Mouse (Mus musculus): ENCODE measurements at regions not wholly inside any gene's neighbourhood (a gene's known extent, or its start where the extent isn't known, plus 50 kb on each side); places are given as distances from the start of the nearest gene placed in this dataset.
"Not testable (repeated sequence)": the region's sequence is repeated elsewhere in the genome, so short reads cannot be mapped to it uniquely, and the experiment has no call there.

GRCm38 (mm10) chr6:89184920-89185319, 177.5 kb downstream of the Plxna1 start:
- H3K4me3 ChIP-seq (ENCODE audit: low read depth, low read length): not testable (repeated sequence)

GRCm38 (mm10) chr6:89200514-89201284, 161.7 kb downstream of the Plxna1 start:
- peak overlapping the region; percentile 45 for H3K4me2 ChIP-seq (ENCODE audit: low read depth, low read length)
- 14% methylated on average over 12 of the region's 19 CpGs for WGBS
- H3K9me3 ChIP-seq (ENCODE audit: control insufficient read depth, low read length); H3K27me3 ChIP-seq (replicated peaks; ENCODE audit: control insufficient read depth, insufficient read depth, low read length); DNase-seq (ENCODE audit: low spot score); H3K4me1 ChIP-seq (ENCODE audit: control insufficient read depth, insufficient read depth, low read length); H3K36me3 ChIP-seq (ENCODE audit: control insufficient read depth, insufficient read depth, low read length); H3K9ac ChIP-seq (ENCODE audit: low read depth, low read length); H3K27ac ChIP-seq (replicated peaks; ENCODE audit: low read depth, low read length); ATAC-seq (ENCODE audit: low read depth): not testable (repeated sequence)
- peak overlapping the region; percentile 19; the same call in 1 of the 2 replicates for H3K4me3 ChIP-seq (ENCODE audit: low read depth, low read length)

More at GRCm38 (mm10) chr6:89184920-89185319, 177.5 kb downstream of the Plxna1 start:
- not testable (repeated sequence) for H3K4me1 ChIP-seq (ENCODE audit: control insufficient read depth, insufficient read depth, low read length); H3K27ac ChIP-seq (replicated peaks; ENCODE audit: low read depth, low read length); DNase-seq (ENCODE audit: low spot score); H3K27me3 ChIP-seq (replicated peaks; ENCODE audit: control insufficient read depth, insufficient read depth, low read length); H3K9ac ChIP-seq (ENCODE audit: low read depth, low read length); H3K9me3 ChIP-seq (ENCODE audit: control insufficient read depth, low read length); ATAC-seq (ENCODE audit: low read depth); H3K4me2 ChIP-seq (ENCODE audit: low read depth, low read length); H3K36me3 ChIP-seq (ENCODE audit: control insufficient read depth, insufficient read depth, low read length)
- no CpG with 5 or more reads among the region's 7 CpGs for WGBS

GRCm38 (mm10) chr6:89215021-89215420, 147.4 kb downstream of the Plxna1 start:
- no peak overlapping the region for H3K4me3 ChIP-seq (ENCODE audit: low read depth, low read length)
- no peaks in the 10 kb centered on the region for H3K9me3 ChIP-seq (ENCODE audit: control insufficient read depth, low read length)
- H3K4me1 ChIP-seq (ENCODE audit: control insufficient read depth, insufficient read depth, low read length): no peaks in the 10 kb centered on the region
- H3K4me2 ChIP-seq (ENCODE audit: low read depth, low read length): no peak overlapping the region
- no peak overlapping the region for H3K27ac ChIP-seq (replicated peaks; ENCODE audit: low read depth, low read length)
- no peaks in the 10 kb centered on the region for H3K27me3 ChIP-seq (replicated peaks; ENCODE audit: control insufficient read depth, insufficient read depth, low read length)
- H3K36me3 ChIP-seq (ENCODE audit: control insufficient read depth, insufficient read depth, low read length): no peaks in the 10 kb centered on the region
- WGBS: 48% methylated on average over 3 of the region's 3 CpGs
- no peak for ATAC-seq (ENCODE audit: low read depth)
- DNase-seq (ENCODE audit: low spot score): no peak
- no peak overlapping the region for H3K9ac ChIP-seq (ENCODE audit: low read depth, low read length)

- peak overlapping the region; percentile 8; the same call in 1 of the 2 replicates for H3K4me3 ChIP-seq (ENCODE audit: low read depth, low read length)
- H3K4me2 ChIP-seq (ENCODE audit: low read depth, low read length): peak overlapping the region; percentile 45
- DNase-seq (ENCODE audit: low spot score) (peak; percentile 59), ATAC-seq (ENCODE audit: low read depth) (no peak)
- H3K9ac ChIP-seq (ENCODE audit: low read depth, low read length): 0 out of 2 replicates have a peak overlapping the region, but pooled peaks have one; percentile 19
- H3K27ac ChIP-seq (replicated peaks; ENCODE audit: low read depth, low read length): no peak overlapping the region
- no peaks in the 10 kb centered on the region for H3K9me3 ChIP-seq (ENCODE audit: control insufficient read depth, low read length)
- no peaks in the 10 kb centered on the region for H3K36me3 ChIP-seq (ENCODE audit: control insufficient read depth, insufficient read depth, low read length)
- WGBS: 25% methylated on average over 27 of the region's 27 CpGs
- 0 out of 2 replicates have a peak, but pooled peaks cover 3% of the 10 kb centered on the region for H3K27me3 ChIP-seq (replicated peaks; ENCODE audit: control insufficient read depth, insufficient read depth, low read length)
- H3K4me1 ChIP-seq (ENCODE audit: control insufficient read depth, insufficient read depth, low read length): 0 out of 2 replicates have a peak, but pooled peaks cover 8% of the 10 kb centered on the region
Observed at GRCm38 (mm10) chr6:89235416-89236075, 126.9 kb downstream of the Plxna1 start.

GRCm38 (mm10) chr6:89236226-89236625, 126.2 kb downstream of the Plxna1 start:
- Histone ChIP-seq H3K4me2 (ENCODE audit: low read depth, low read length) (peak overlapping the region; percentile 45; the same call in 1 of the 2 replicates), H3K4me1 (ENCODE audit: control insufficient read depth, insufficient read depth, low read length) (0 out of 2 replicates have a peak, but pooled peaks cover 8% of the 10 kb centered on the region), H3K9ac (ENCODE audit: low read depth, low read length) (no peak overlapping the region), H3K9me3 (ENCODE audit: control insufficient read depth, low read length) (no peaks in the 10 kb centered on the region), H3K36me3 (ENCODE audit: control insufficient read depth, insufficient read depth, low read length) (no peaks in the 10 kb centered on the region), H3K4me3 (ENCODE audit: low read depth, low read length) (no peak overlapping the region), H3K27me3 (replicated peaks; ENCODE audit: control insufficient read depth, insufficient read depth, low read length) (0 out of 2 replicates have a peak, but pooled peaks cover 3% of the 10 kb centered on the region), H3K27ac (replicated peaks; ENCODE audit: low read depth, low read length) (no peak overlapping the region)
- 31% methylated on average over 8 of the region's 8 CpGs for WGBS
- ATAC-seq (ENCODE audit: low read depth) (no peak), DNase-seq (ENCODE audit: low spot score) (no peak)

GRCm38 (mm10) chr6:89236892-89237646, 125.4 kb downstream of the Plxna1 start:
- H3K36me3 ChIP-seq (ENCODE audit: control insufficient read depth, insufficient read depth, low read length): no peaks in the 10 kb centered on the region
- no peak overlapping the region for H3K27ac ChIP-seq (replicated peaks; ENCODE audit: low read depth, low read length)
- 72% methylated on average over 10 of the region's 10 CpGs for WGBS
- DNase-seq (ENCODE audit: low spot score): peak; percentile 45
- H3K4me2 ChIP-seq (ENCODE audit: low read depth, low read length): no peak overlapping the region
- no peak overlapping the region for H3K4me3 ChIP-seq (ENCODE audit: low read depth, low read length)
- H3K4me1 ChIP-seq (ENCODE audit: control insufficient read depth, insufficient read depth, low read length): 0 out of 2 replicates have a peak, but pooled peaks cover 8% of the 10 kb centered on the region
- ATAC-seq (ENCODE audit: low read depth): 0 out of 2 replicates have a peak, but pooled peaks have one; percentile 26
- H3K9ac ChIP-seq (ENCODE audit: low read depth, low read length): no peak overlapping the region
- H3K27me3 ChIP-seq (replicated peaks; ENCODE audit: control insufficient read depth, insufficient read depth, low read length): 0 out of 2 replicates have a peak, but pooled peaks cover 3% of the 10 kb centered on the region
- no peaks in the 10 kb centered on the region for H3K9me3 ChIP-seq (ENCODE audit: control insufficient read depth, low read length)

GRCm38 (mm10) chr6:89238871-89239270, 123.5 kb downstream of the Plxna1 start:
- H3K4me2 ChIP-seq (ENCODE audit: low read depth, low read length): 0 out of 2 replicates have a peak overlapping the region, but pooled peaks have one; percentile 8
- DNase-seq (ENCODE audit: low spot score) (peak; percentile 43), ATAC-seq (ENCODE audit: low read depth) (no peak)
- 40% methylated on average over 14 of the region's 14 CpGs for WGBS
- 0 out of 2 replicates have a peak, but pooled peaks cover 8% of the 10 kb centered on the region for H3K4me1 ChIP-seq (ENCODE audit: control insufficient read depth, insufficient read depth, low read length)
- H3K27ac ChIP-seq (replicated peaks; ENCODE audit: low read depth, low read length): no peak overlapping the region
- H3K4me3 ChIP-seq (ENCODE audit: low read depth, low read length): no peak overlapping the region
- H3K9ac ChIP-seq (ENCODE audit: low read depth, low read length): no peak overlapping the region
- H3K27me3 ChIP-seq (replicated peaks; ENCODE audit: control insufficient read depth, insufficient read depth, low read length): 0 out of 2 replicates have a peak, but pooled peaks cover 3% of the 10 kb centered on the region
- no peaks in the 10 kb centered on the region for H3K36me3 ChIP-seq (ENCODE audit: control insufficient read depth, insufficient read depth, low read length)
- no peaks in the 10 kb centered on the region for H3K9me3 ChIP-seq (ENCODE audit: control insufficient read depth, low read length)

- WGBS: 21% methylated on average over 8 of the region's 8 CpGs
- Histone ChIP-seq H3K4me3 (ENCODE audit: low read depth, low read length) (no peak overlapping the region), H3K4me1 (ENCODE audit: control insufficient read depth, insufficient read depth, low read length) (0 out of 2 replicates have a peak, but pooled peaks cover 8% of the 10 kb centered on the region), H3K4me2 (ENCODE audit: low read depth, low read length) (no peak overlapping the region), H3K9ac (ENCODE audit: low read depth, low read length) (no peak overlapping the region), H3K27me3 (replicated peaks; ENCODE audit: control insufficient read depth, insufficient read depth, low read length) (0 out of 2 replicates have a peak, but pooled peaks cover 3% of the 10 kb centered on the region), H3K36me3 (ENCODE audit: control insufficient read depth, insufficient read depth, low read length) (no peaks in the 10 kb centered on the region), H3K27ac (replicated peaks; ENCODE audit: low read depth, low read length) (0 out of 2 replicates have a peak overlapping the region, but pooled peaks have one; percentile 40), H3K9me3 (ENCODE audit: control insufficient read depth, low read length) (no peaks in the 10 kb centered on the region)
- DNase-seq (ENCODE audit: low spot score) (peak; percentile 57), ATAC-seq (ENCODE audit: low read depth) (peak; percentile 73; the same call in 1 of the 2 replicates)
Observed at GRCm38 (mm10) chr6:89239511-89239910, 122.9 kb downstream of the Plxna1 start.

Data from embryonic facial prominence, embryonic 14.5 days (tissue).